Mouse (Mus musculus) megakaryocyte-erythroid progenitor cell, adult 5 weeks (primary cell): ENCODE measurements around the gene Arhgef9. TPM values are rescaled to one million over a fixed set of nuclear protein-coding genes. Genes with fewer than 3 reads are reported as not detected.

Experiments
- polyA plus RNA-seq: library from polyadenylated mRNA; stranded (reverse); fragments of >175 nt; gene quantifications from 2 replicates; pipeline ENCODE4 v1.2.3, GENCODE M21; 2012

Gene Arhgef9
- polyA plus RNA-seq: 0.47 and 0.93 TPM in 2 replicates

GRCm38 (mm10) chrX:95196104-95196919 is at the start of gene Arhgef9:
TSS of gene Arhgef9 (minus strand) at chrX:95196856.

DNA sequence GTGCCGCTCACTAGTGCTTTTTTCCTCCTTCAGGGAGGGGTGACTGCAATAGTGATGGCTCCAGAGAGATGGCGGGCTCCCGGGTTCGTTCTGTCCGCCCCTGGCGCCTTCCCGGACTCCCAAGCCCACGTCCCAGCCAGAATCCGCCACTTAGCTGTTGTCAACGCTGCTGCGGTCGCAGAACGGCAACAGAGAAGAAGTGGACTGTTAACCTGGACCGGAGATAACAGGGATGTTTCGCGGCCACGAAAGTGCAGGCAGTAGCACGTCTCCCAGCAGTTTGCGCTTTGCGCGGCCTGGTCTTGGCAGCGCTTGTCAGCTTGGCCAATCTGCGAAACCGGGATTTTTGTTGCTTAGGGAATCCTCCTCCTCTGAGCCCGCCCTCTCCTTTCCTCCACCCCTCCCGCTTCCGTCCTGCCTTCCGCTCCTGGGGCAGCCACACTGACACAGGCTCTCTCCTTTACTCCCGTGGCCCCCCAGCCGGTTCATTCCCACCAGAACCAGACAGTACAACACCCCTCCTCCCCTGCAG is 170.2 kb downstream of the Arhgef9 start, which contains the start of gene Spin4:
Spin4 (minus strand) TSS at position 322 of the 532 bp plus-strand sequence.

Other genes with a start within 250 kb of the Arhgef9 start
- gene Spin4, start 170.2 kb downstream of the Arhgef9 start, polyA plus RNA-seq: 0.03 and 0.09 TPM in 2 replicates
- 0.56 and 0.61 TPM in 2 replicates for gene Amer1, start 248.0 kb upstream of the Arhgef9 start, polyA plus RNA-seq